Mouse (Mus musculus): ENCODE measurements at regions not wholly inside any gene's neighbourhood (a gene's known extent, or its start where the extent isn't known, plus 50 kb on each side); places are given as distances from the start of the nearest gene placed in this dataset.

DNA sequence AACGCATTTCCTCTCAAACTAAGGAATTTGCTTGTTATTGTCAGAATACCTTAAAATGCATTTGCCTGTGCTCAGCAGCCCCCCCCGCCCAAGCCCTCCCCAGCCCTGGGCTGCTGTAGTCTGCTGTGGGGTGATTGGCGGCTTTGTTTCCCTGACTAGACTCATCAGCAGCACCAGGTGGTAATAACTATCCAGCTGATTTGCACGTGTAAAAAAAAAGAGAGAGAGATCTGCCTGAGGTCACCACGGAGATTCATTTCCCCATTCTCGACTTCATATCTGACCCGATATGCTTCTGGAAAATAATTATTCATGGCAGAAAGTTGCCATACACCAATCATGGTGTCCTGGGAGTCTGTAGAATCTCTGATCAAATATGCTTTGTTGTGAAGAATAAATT is 56.5 kb upstream of the Atp5g3 start:
- TF ChIP-seq CTCF (IDR thresholded peaks at IDR 0.05; ENCODE audit: extremely low read depth, insufficient read depth, low read length) = no peak
- TF ChIP-seq POLR2A (IDR thresholded peaks at IDR 0.05; ENCODE audit: extremely low read depth, insufficient read depth, low read length) = no peak

All from cortical plate, adult 2 months (tissue).